Comparison of ENCODE assay signal across 15 mouse cellular contexts in the genomic region with DNA sequence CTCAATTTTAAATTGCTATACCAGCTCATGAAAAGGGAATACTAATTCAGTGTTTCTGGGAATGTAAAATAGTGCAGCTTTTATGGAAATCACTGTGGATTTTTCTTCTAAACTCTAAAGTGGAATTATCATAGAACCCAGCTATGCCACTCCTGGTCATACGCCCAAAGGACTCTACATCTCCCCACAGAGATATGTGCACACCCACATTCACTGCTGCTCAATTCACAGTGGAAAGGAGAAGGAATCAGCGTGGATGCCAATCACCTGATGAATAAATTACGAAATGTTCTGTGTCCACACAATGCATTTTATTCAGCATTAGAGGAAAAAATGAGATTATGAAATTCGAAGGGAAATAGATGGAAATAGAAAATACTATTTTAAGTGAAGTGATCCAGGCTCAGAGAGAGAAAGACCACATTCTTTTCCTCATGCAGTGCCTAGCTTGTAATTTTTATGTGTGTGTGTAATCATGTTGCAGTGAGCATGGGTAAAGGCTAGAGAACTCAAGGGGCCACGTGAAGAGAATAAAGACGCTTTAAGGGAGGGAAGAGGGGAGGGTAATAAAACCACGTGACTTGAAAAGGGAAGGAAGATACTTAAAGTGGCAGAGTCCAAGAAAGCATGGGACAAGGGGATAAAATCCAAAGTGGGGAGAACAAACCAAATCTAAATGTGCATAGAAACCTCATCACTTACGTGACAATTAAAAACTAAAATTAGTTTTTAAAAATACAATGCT.
DNase-seq lines count a peak whose midpoint lies in the region; ATAC-seq and TF ChIP-seq lines count a peak whose summit lies in the region.
"Had no signal": no experiment of that assay in that cellular context is flagged by ENCODE, and none has a peak within 500 bp of the region (broad histone marks: within the 10 kb centered on the region; RNA-seq: fewer than 3 reads in every experiment).

No protein-coding gene starts in this region.

- ATAC-seq in forebrain, embryonic 13.5 days: peak; percentile 92
- peak; percentile 76 for ATAC-seq in hindbrain, embryonic 14.5 days (ENCODE audit: low FRiP score)
- peak; percentile 83; the same call in 1 of the 2 replicates for ATAC-seq in neural tube, embryonic 14.5 days (ENCODE audit: low read depth)
- ATAC-seq: activated CD4-positive, CD25-positive, alpha-beta regulatory T cell, adult 4 months; lung, postnatal 0 days had no signal

- peaks cover 16% of the 10 kb centered on the region for H3K4me1 ChIP-seq in forebrain, embryonic 13.5 days
- peaks cover 3% of the 10 kb centered on the region for H3K4me1 ChIP-seq in hindbrain, embryonic 14.5 days (replicated peaks; ENCODE audit: control insufficient read depth, insufficient read depth, low read length)
- H3K4me1 ChIP-seq in neural tube, embryonic 14.5 days (ENCODE audit: control insufficient read depth, insufficient read depth, low read length): no peaks in the 10 kb centered on the region
- H3K4me1 ChIP-seq: embryonic facial prominence, embryonic 12.5 days; heart, embryonic 12.5 days had no signal

- peak overlapping the region; percentile 11; the same call in 1 of the 2 replicates for H3K4me3 ChIP-seq in layer of hippocampus, adult 2 months
- H3K4me3 ChIP-seq in forebrain, embryonic 13.5 days: no peak overlapping the region
- H3K4me3 ChIP-seq in hindbrain, embryonic 14.5 days (replicated peaks; ENCODE audit: low read length): no peak overlapping the region
- no peak overlapping the region for H3K4me3 ChIP-seq in neural tube, embryonic 14.5 days (ENCODE audit: low read depth, low read length)
- H3K4me3 ChIP-seq: embryonic facial prominence, embryonic 12.5 days; heart, embryonic 12.5 days had no signal

- H3K4me2 ChIP-seq in forebrain, embryonic 13.5 days: peak overlapping the region; percentile 29; the same call in 1 of the 2 replicates
- H3K4me2 ChIP-seq in hindbrain, embryonic 14.5 days (replicated peaks): no peak overlapping the region
- H3K4me2 ChIP-seq in neural tube, embryonic 14.5 days (ENCODE audit: low read depth, low read length): no peak overlapping the region
- H3K4me2 ChIP-seq: embryonic facial prominence, embryonic 12.5 days; heart, embryonic 12.5 days had no signal

- 0 out of 2 replicates have a peak overlapping the region, but pooled peaks have one; percentile 46 for H3K27ac ChIP-seq in layer of hippocampus, adult 2 months
- H3K27ac ChIP-seq in forebrain, embryonic 13.5 days: no peak overlapping the region
- no peak overlapping the region for H3K27ac ChIP-seq in hindbrain, embryonic 14.5 days
- no peak overlapping the region for H3K27ac ChIP-seq in neural tube, embryonic 14.5 days (ENCODE audit: low read depth, low read length)
- H3K27ac ChIP-seq: embryonic facial prominence, embryonic 12.5 days had no signal

- no peaks in the 10 kb centered on the region for H3K27me3 ChIP-seq in forebrain, embryonic 13.5 days
- 0 out of 2 replicates have a peak, but pooled peaks cover 7% of the 10 kb centered on the region for H3K27me3 ChIP-seq in hindbrain, embryonic 14.5 days (ENCODE audit: control insufficient read depth, insufficient read depth, low read length)
- H3K27me3 ChIP-seq in neural tube, embryonic 14.5 days (ENCODE audit: control insufficient read depth, insufficient read depth, low read length): no peaks in the 10 kb centered on the region
- H3K27me3 ChIP-seq: embryonic facial prominence, embryonic 12.5 days; heart, embryonic 12.5 days had no signal

- no peak for DNase-seq in layer of hippocampus, adult 2 months (ENCODE audit: low spot score in 2 of 2)
- no peak for DNase-seq in layer of hippocampus, postnatal 36 days
- DNase-seq in hindbrain, embryonic 14.5 days (ENCODE audit: low spot score): no peak
- no peak for DNase-seq in lung, postnatal 14 days
- DNase-seq in adrenal gland, postnatal 4 days (ENCODE audit: low spot score in 2 of 2): no peak
- DNase-seq: cerebellum, adult 9-10 months; gastrocnemius, postnatal 36 days; right cerebral cortex, postnatal 25 days; thymus, adult 18-20 months had no signal

- H3K36me3 ChIP-seq in forebrain, embryonic 13.5 days (ENCODE audit: poor library complexity, severe bottlenecking): no peaks in the 10 kb centered on the region
- H3K36me3 ChIP-seq in hindbrain, embryonic 14.5 days (replicated peaks; ENCODE audit: control insufficient read depth, insufficient read depth): no peaks in the 10 kb centered on the region
- no peaks in the 10 kb centered on the region for H3K36me3 ChIP-seq in neural tube, embryonic 14.5 days (ENCODE audit: control insufficient read depth, insufficient read depth, low read length)
- H3K36me3 ChIP-seq: embryonic facial prominence, embryonic 12.5 days; heart, embryonic 12.5 days had no signal

- no peak for TF ChIP-seq CTCF in layer of hippocampus, adult 2 months (conservative IDR thresholded peaks at IDR 0.05)

- H3K9ac ChIP-seq in forebrain, embryonic 13.5 days: no peak overlapping the region
- H3K9ac ChIP-seq in hindbrain, embryonic 14.5 days: no peak overlapping the region
- no peak overlapping the region for H3K9ac ChIP-seq in neural tube, embryonic 14.5 days (replicated peaks; ENCODE audit: low read depth, low read length)
- H3K9ac ChIP-seq: embryonic facial prominence, embryonic 12.5 days; heart, embryonic 12.5 days had no signal

- H3K9me3 ChIP-seq in forebrain, embryonic 13.5 days (replicated peaks): no peaks in the 10 kb centered on the region
- H3K9me3 ChIP-seq in hindbrain, embryonic 14.5 days (ENCODE audit: control insufficient read depth, low read length): no peaks in the 10 kb centered on the region
- H3K9me3 ChIP-seq in neural tube, embryonic 14.5 days (ENCODE audit: control insufficient read depth, low read length): no peaks in the 10 kb centered on the region
- H3K9me3 ChIP-seq: embryonic facial prominence, embryonic 12.5 days; heart, embryonic 12.5 days had no signal

- WGBS in forebrain, embryonic 13.5 days: 23% methylated on average over 8 of the region's 8 CpGs
- 41% methylated on average over 8 of the region's 8 CpGs for WGBS in hindbrain, embryonic 14.5 days
- 45% methylated on average over 8 of the region's 8 CpGs for WGBS in neural tube, embryonic 14.5 days
